Mouse (Mus musculus) erythroblast, embryonic 14.5 days (primary cell): ENCODE measurements around the gene Armt1. TPM values are rescaled to one million over a fixed set of nuclear protein-coding genes. Genes with fewer than 3 reads are reported as not detected.

Source experiments
- H3K27me3 ChIP-seq: 2 replicates; pipeline ENCODE4 v1.6.1; 2012; ENCODE audit warnings: inconsistent platforms; ENCODE audit not compliant: control insufficient read depth
- H3K36me3 ChIP-seq: 2 replicates; pipeline ENCODE4 v1.6.1; 2012; ENCODE audit warnings: mild to moderate bottlenecking, inconsistent platforms; ENCODE audit not compliant: control insufficient read depth
- H3K4me1 ChIP-seq: 2 replicates; pipeline ENCODE4 v1.6.1; 2012; ENCODE audit warnings: inconsistent platforms; ENCODE audit not compliant: control insufficient read depth
- H3K4me3 ChIP-seq: replicated peaks from 2 replicates; pipeline ENCODE3; 2012; ENCODE audit warnings: moderate library complexity, mild to moderate bottlenecking, inconsistent platforms
- H3K9me3 ChIP-seq: 2 replicates; pipeline ENCODE4 v1.6.1; 2012; ENCODE audit warnings: low read length, inconsistent platforms, mixed read lengths; ENCODE audit not compliant: control insufficient read depth
- GATA1 ChIP-seq: IDR thresholded peaks from 2 replicates; pipeline ENCODE4 v1.6.1; 2012; ENCODE audit warnings: low read length, inconsistent platforms, mixed read lengths
- TAL1 ChIP-seq: IDR thresholded peaks from 3 replicates; pipeline ENCODE4 v1.6.1; 2012; ENCODE audit warnings: low read length, inconsistent platforms, mixed read lengths
- polyA plus RNA-seq: library from polyadenylated mRNA; stranded (reverse); fragments of >175 nt; gene quantifications from 2 replicates; pipeline ENCODE4 v1.2.3, GENCODE M21; 2012

Gene Armt1
- polyA plus RNA-seq, 1 experiment = 0.54 TPM

DNA sequence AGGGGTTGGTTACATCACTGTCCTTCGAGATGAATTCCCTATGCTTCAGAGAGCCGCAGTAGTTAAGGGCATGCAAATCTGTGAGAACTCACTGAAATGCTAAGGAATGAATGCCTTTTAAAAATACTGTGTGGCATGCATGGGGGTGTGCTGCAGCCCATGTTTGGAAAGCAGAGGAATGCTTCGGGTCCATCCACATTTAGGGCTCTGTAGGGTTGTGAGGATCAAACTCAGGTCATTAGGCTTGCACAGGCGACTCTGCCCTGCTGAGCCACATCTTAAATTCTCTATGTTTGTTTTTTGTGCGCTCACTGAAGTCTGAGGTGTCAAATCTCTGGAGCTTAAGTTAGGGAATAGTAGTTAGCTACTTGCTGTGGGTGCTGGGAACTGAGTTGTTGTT, 41.2 kb upstream of the Armt1 start:
- Histone ChIP-seq H3K4me3 (no peak overlapping the region), H3K9me3 (no peaks in the 10 kb centered on the region), H3K27me3 (no peaks in the 10 kb centered on the region), H3K36me3 (peaks cover 55% of the 10 kb centered on the region), H3K4me1 (peaks cover 45% of the 10 kb centered on the region)
- no peak for TF ChIP-seq TAL1
- TF ChIP-seq GATA1 = no peak

DNA sequence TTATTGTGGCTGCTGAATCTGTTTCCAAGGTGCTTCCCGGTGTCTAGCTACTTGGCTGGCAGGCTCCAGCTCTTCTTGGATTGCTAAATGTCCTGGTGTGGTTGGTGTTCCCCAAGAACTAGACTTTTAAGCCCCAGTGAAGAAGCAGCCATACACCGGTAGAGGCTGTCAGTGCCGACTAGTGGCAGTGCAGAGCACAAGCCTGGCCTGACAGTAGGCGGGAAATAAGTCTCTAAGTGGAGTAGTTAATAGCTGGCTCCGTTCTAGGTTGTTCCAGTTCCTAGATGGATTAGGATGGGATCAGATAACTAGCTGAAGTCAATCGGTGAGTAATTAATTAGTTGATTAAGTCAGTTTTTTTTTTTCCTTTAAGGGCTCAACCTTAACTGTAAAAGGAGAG, 40.4 kb upstream of the Armt1 start:
- H3K9me3 ChIP-seq = no peaks in the 10 kb centered on the region
- H3K27me3 ChIP-seq = no peaks in the 10 kb centered on the region
- H3K36me3 ChIP-seq = peaks cover 57% of the 10 kb centered on the region
- TF ChIP-seq TAL1 (no peak), GATA1 (no peak)
- no peak overlapping the region for H3K4me3 ChIP-seq
- H3K4me1 ChIP-seq = peaks cover 40% of the 10 kb centered on the region

GRCm38 (mm10) chr10:4395321-4395720, 36.9 kb upstream of the Armt1 start:
- H3K27me3 ChIP-seq = no peaks in the 10 kb centered on the region
- no peak for TF ChIP-seq TAL1
- no peak for TF ChIP-seq GATA1
- no peaks in the 10 kb centered on the region for H3K9me3 ChIP-seq
- H3K4me1 ChIP-seq = peaks cover 23% of the 10 kb centered on the region
- H3K4me3 ChIP-seq = no peak overlapping the region
- peaks cover 61% of the 10 kb centered on the region for H3K36me3 ChIP-seq

DNA sequence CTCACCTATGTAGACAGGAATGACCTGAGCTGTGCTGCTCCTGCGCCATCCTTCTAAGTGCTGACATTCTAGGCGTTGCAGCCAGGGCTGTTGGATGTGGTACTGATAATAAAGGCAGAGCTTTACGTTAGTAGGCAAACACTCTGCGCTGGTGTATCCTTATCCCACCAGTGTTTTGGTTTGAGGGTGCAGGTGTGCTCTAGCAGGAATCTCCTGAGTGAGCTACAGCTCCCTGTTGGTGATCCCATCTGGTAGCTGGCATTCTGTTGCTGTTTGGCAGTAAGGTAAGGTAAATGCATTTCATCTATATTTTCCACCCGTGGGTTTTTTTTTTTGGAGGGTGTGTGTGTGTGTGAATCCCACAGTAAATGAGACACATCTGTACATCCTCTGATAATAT, 34.2 kb upstream of the Armt1 start:
- H3K4me1 ChIP-seq = peaks cover 6% of the 10 kb centered on the region
- TF ChIP-seq TAL1 = no peak
- no peak for TF ChIP-seq GATA1
- peaks cover 54% of the 10 kb centered on the region for H3K36me3 ChIP-seq
- H3K9me3 ChIP-seq = no peaks in the 10 kb centered on the region
- H3K27me3 ChIP-seq = no peaks in the 10 kb centered on the region
- no peak overlapping the region for H3K4me3 ChIP-seq

DNA sequence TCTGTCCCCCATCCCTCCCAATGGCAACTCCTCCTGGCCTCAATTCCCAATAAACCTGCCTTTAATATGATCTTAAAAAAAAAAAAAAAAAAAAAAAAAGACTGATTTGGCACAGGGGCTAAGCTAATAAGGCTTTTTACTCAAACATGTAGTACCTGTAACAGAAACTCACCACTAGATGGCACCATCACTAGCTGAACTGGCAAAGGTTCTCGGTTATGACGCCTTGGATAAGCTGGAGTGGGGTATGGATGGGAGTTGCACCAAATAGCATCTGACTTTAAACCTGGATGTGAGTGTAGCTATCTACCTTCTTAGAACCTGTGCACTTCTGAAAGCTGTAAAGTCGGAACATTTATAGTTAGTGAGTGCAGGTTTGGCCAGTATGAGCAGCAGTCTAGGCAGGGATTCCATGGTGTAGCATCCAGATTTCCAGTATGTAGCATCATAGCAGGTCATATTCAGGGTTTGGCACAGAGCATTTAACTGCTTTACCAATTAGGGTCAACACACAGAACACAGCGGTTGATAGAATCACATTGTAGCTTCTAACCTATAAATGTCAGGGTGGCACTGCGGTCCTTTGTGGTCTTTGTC, 27.3 kb upstream of the Armt1 start:
- no peak overlapping the region for H3K4me3 ChIP-seq
- TF ChIP-seq TAL1 (no peak), GATA1 (no peak)
- H3K27me3 ChIP-seq = no peaks in the 10 kb centered on the region
- peaks cover 52% of the 10 kb centered on the region for H3K36me3 ChIP-seq
- H3K9me3 ChIP-seq = no peaks in the 10 kb centered on the region
- H3K4me1 ChIP-seq = peaks cover 9% of the 10 kb centered on the region

DNA sequence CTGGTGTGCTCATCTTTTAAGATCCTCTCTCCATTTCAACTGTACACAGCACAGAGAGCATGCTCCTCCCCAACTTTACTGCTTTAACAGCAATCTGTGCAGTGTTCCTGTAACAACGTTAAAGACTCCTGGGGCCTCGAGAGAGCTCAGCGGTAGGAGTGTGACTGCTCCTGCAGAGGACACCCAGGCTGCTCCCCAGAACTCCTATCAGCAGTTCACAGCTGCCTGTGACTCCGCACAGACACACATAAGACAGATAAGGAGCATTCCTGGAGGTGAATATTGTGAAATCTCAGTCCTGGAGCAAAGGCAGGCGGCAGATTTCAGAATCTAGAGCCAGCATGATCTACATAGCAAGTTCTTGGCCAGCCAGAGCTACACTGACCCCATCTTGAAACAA, 26.8 kb upstream of the Armt1 start:
- no peak overlapping the region for H3K4me3 ChIP-seq
- no peaks in the 10 kb centered on the region for H3K9me3 ChIP-seq
- TF ChIP-seq GATA1 (no peak), TAL1 (peak; percentile 33; the same call in 1 of the 3 replicates)
- H3K4me1 ChIP-seq = peaks cover 9% of the 10 kb centered on the region
- H3K36me3 ChIP-seq = peaks cover 55% of the 10 kb centered on the region
- H3K27me3 ChIP-seq = no peaks in the 10 kb centered on the region

- TF ChIP-seq GATA1 (no peak), TAL1 (no peak)
- Histone ChIP-seq H3K27me3 (no peaks in the 10 kb centered on the region), H3K4me3 (no peak overlapping the region), H3K36me3 (peaks cover 59% of the 10 kb centered on the region), H3K9me3 (no peaks in the 10 kb centered on the region), H3K4me1 (peaks cover 9% of the 10 kb centered on the region)
Observed at GRCm38 (mm10) chr10:4407191-4407590, 25.1 kb upstream of the Armt1 start.

DNA sequence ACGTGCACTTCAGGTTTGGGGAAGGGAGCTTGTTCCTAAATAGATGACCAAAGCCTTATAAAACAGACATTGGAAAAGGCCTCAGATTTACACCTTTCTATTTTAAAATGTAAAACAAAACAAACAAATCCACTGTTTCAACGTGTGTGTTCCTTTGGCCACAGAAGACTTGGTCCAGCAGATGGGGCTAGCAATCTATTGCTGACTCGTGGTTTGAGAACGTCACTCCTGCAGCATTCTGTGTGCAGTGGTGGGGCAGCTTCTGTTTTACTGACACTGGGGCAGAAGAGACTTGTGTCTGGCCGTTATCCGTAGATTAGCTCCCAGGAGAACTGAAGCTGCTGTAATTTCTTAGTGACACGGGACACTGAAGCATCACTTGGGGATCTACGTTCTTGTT, 7.0 kb upstream of the Armt1 start:
- Histone ChIP-seq H3K4me3 (no peak overlapping the region), H3K9me3 (no peaks in the 10 kb centered on the region), H3K4me1 (peaks cover 19% of the 10 kb centered on the region), H3K36me3 (peaks cover 62% of the 10 kb centered on the region), H3K27me3 (no peaks in the 10 kb centered on the region)
- TF ChIP-seq GATA1 (no peak), TAL1 (no peak)

DNA sequence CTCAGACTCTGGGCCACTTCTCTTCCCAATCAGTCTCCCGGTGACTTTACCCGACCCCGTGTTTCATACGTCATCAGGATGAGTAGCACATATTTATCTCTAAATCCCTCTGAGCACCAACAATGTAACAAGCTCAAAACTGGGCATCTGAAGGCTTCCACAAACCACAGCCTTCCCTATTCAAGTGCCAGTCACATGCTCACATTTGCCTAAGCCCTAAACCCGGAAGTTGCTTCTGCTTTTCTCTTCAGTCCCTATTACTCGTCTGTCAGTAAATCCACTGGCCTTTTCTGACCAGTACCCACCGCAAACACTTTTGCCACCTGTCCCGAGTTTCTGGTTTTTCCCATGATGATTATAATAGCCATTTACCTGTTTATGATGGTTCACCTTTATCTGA, 1.9 kb upstream of the Armt1 start:
- peaks cover 58% of the 10 kb centered on the region for H3K4me1 ChIP-seq
- H3K9me3 ChIP-seq = no peaks in the 10 kb centered on the region
- TF ChIP-seq TAL1 (no peak), GATA1 (no peak)
- no peaks in the 10 kb centered on the region for H3K27me3 ChIP-seq
- H3K36me3 ChIP-seq = peaks cover 33% of the 10 kb centered on the region
- H3K4me3 ChIP-seq = no peak overlapping the region

DNA sequence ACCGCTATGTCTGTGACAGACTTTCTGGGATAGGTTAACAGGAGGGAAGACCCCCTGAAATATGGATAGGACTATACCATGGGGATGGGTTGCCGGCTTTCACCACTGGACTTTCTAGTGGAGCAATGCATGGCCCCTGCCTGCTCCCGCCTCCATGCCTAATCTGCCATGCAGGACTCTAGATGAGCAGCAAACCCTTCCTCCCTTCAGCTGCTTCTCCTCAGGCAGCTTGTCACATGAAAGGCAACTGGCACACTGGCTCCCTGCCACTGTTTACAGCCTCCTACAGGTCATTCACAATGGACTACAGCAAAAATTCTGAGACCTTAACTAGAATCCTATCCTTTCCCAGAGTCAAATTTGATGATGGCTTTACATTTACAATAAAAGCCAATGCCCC, 1.4 kb upstream of the Armt1 start:
- Histone ChIP-seq H3K9me3 (no peaks in the 10 kb centered on the region), H3K27me3 (no peaks in the 10 kb centered on the region), H3K36me3 (peaks cover 33% of the 10 kb centered on the region), H3K4me3 (peak overlapping the region; percentile 77), H3K4me1 (peaks cover 59% of the 10 kb centered on the region)
- TF ChIP-seq TAL1 (no peak), GATA1 (no peak)
